Mouse (Mus musculus) hindbrain, embryonic 13.5 days (tissue): ENCODE results near the gene Cdh12. TPM values are rescaled to one million over a fixed set of nuclear protein-coding genes. Genes with fewer than 3 reads are reported as not detected.
"Not testable (repeated sequence)": the region's sequence is repeated elsewhere in the genome, so short reads cannot be mapped to it uniquely, and the experiment has no call there.

Experiments
- ATAC-seq: fragments of 200-750 bp; cut with Nextera tagmentation; 2 replicates; pipeline ENCODE4 v1.8.0; 2017; ENCODE audit warnings: moderate TSS enrichment; ENCODE audit not compliant: low FRiP score
- H3K27ac ChIP-seq: fragments of 300-500 bp; sonication (generic); 2 replicates; pipeline ENCODE4 v1.5.1; 2015; ENCODE audit warnings: inconsistent platforms, mild to moderate bottlenecking, moderate library complexity
- H3K27me3 ChIP-seq: fragments of 300-500 bp; sonication (generic); 2 replicates; pipeline ENCODE4 v1.6.1; 2015; ENCODE audit warnings: mild to moderate bottlenecking, inconsistent platforms
- H3K36me3 ChIP-seq: fragments of 300-500 bp; sonication (generic); 2 replicates; pipeline ENCODE4 v1.6.1; 2015; ENCODE audit warnings: mild to moderate bottlenecking, inconsistent platforms
- H3K4me1 ChIP-seq: fragments of 300-500 bp; sonication (generic); replicated peaks from 2 replicates; pipeline ENCODE4 v1.6.1; 2015; ENCODE audit warnings: inconsistent platforms
- H3K4me2 ChIP-seq: fragments of 300-500 bp; sonication (generic); 2 replicates; pipeline ENCODE4 v1.6.1; 2015; ENCODE audit warnings: inconsistent platforms, mild to moderate bottlenecking, moderate library complexity
- H3K4me3 ChIP-seq: fragments of 300-500 bp; sonication (generic); 2 replicates; pipeline ENCODE4 v1.5.1; 2015; ENCODE audit warnings: mild to moderate bottlenecking, inconsistent platforms
- H3K9ac ChIP-seq: fragments of 300-500 bp; sonication (generic); 2 replicates; pipeline ENCODE4 v1.6.1; 2015; ENCODE audit warnings: mild to moderate bottlenecking, inconsistent platforms
- H3K9me3 ChIP-seq: fragments of 300-500 bp; sonication (generic); 2 replicates; pipeline ENCODE4 v1.6.1; 2016; ENCODE audit warnings: inconsistent platforms
- WGBS: fragments of 180-500 bp; shearing (Covaris S2); methylation state at CpG from one replicate; pipeline ENCODE4 v1.1.7; 2015; 5-methylcytosine and 5-hydroxymethylcytosine counted together
- polyA plus RNA-seq: library from polyadenylated mRNA; unstranded; fragments of >200 nt; fragmentation: Nextera tagmentation; extraction: Ambion mirVana; gene quantifications from 2 replicates; pipeline ENCODE4 v1.2.1, GENCODE M21; 2015

Gene Cdh12
- 4.6 and 4.9 TPM in 2 replicates for polyA plus RNA-seq

DNA sequence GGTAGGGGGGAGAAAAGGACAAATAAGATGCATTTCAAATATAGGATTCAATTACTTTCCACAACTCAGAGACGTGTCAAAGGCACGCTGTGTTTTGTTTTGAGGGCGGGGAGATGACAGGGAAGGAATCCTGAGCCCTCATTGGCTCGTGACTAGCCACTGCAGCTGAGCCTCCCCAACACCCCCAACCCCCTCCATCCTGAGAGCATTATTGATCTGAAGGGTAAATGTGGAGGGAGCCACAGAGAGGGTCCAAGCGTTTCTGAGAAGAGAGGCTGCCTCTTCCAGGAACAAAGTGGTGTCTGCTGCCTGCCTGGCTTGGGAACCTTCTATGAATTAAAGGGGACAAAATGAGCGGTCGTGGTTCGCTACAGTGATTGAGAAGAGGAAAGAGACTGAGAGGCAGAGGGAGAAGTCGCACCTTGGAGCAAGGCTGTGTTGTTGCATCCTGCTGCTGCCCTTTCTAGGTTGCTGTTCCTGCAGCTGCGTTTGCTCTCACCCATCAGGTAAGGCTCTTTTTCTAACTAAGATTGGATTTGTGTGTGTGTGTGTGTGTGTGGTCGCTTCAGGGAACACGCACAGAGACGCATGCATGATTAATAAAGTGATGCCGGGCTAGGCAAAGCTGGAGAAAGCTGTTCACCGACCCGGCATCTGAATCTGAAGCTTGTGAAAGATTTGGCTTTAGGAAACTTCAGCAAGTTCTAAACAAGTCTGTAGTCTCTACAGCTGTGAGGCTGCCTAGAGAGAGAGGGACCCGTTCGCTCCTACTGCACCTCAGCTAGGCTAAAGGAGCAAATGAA, at the start of gene Cdh12:
Gene Cdh12 (plus strand): TSS at position 405 of the 803 bp plus-strand sequence.
- Histone ChIP-seq H3K9me3 (no peaks in the 10 kb centered on the region), H3K4me1 (peaks cover 9% of the 10 kb centered on the region; the same call in 1 of the 2 replicates), H3K36me3 (no peaks in the 10 kb centered on the region), H3K27ac (peak within 1 kb of the TSS; percentile 46), H3K4me2 (peak within 1 kb of the TSS; percentile 71), H3K27me3 (no peaks in the 10 kb centered on the region), H3K4me3 (peak within 1 kb of the TSS; percentile 52), H3K9ac (peak within 1 kb of the TSS; percentile 67)
- 6% methylated on average over 18 of the region's 18 CpGs for WGBS
- peak; percentile 96 for ATAC-seq

- Histone ChIP-seq H3K4me3 (no peak overlapping the region), H3K27ac (no peak overlapping the region), H3K4me2 (no peak overlapping the region), H3K4me1 (no peaks in the 10 kb centered on the region), H3K36me3 (no peaks in the 10 kb centered on the region), H3K9me3 (no peaks in the 10 kb centered on the region), H3K27me3 (no peaks in the 10 kb centered on the region), H3K9ac (no peak overlapping the region)
- ATAC-seq, result no peak
- 51% methylated on average over 3 of the region's 3 CpGs for WGBS
These were observed 45.5 kb upstream of the Cdh12 start for GRCm38 (mm10) chr15:20403596-20403995.

- Histone ChIP-seq H3K9ac (no peak overlapping the region), H3K27me3 (no peaks in the 10 kb centered on the region), H3K27ac (no peak overlapping the region), H3K9me3 (no peaks in the 10 kb centered on the region), H3K4me1 (no peaks in the 10 kb centered on the region), H3K36me3 (no peaks in the 10 kb centered on the region), H3K4me3 (no peak overlapping the region), H3K4me2 (no peak overlapping the region)
- whole genome bisulfite sequencing, result 100% methylated on average over 1 of the region's 1 CpGs
- no peak for ATAC-seq
These were observed 35.7 kb upstream of the Cdh12 start for GRCm38 (mm10) chr15:20413397-20413796.

DNA sequence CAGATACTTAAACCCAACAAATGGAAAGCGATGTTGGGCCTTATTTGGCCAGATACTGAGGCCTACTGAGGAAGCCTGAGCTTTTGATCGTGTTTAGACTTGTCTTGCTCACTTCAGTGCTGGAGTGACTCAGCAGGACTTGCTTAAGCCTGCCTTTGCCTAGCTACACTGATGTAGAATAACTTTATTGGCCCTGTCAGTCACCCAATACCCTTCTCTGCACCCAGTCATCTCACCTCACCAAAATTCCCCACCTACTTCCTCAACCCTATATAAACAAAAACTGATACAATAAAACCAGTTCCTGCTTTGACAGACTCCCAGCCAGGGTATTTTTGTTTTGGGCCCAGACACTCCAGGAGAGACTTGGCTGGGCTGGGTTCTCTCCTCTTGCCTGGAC, 12.7 kb upstream of the Cdh12 start:
- no peak overlapping the region for H3K9ac ChIP-seq
- WGBS, result 69% methylated on average over 2 of the region's 2 CpGs

DNA sequence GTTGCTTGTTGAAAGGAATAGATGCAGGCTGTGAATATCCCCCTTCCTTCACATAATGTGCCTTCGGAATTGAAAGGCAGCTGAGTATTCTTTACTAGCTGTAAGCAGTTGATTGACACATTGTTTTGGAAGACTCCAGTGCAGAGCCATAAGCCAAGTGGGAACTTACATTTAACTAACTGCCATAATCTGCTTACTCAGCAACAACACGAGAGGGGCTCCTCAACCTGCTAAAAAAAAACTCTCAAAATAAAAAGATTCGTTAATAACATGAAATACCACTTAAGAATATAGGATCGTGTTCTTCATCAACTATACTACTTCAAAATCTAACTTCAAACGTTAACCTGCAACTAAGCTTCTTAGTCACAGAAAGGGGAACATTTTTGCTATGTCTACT, 1.5 kb downstream of the Cdh12 start:
- no peak overlapping the region for H3K27ac ChIP-seq
- H3K36me3 ChIP-seq, result no peaks in the 10 kb centered on the region
- peaks cover 9% of the 10 kb centered on the region; the same call in 1 of the 2 replicates for H3K4me1 ChIP-seq
- WGBS, result 72% methylated on average over 5 of the region's 5 CpGs
- no peaks in the 10 kb centered on the region for H3K9me3 ChIP-seq
- no peaks in the 10 kb centered on the region for H3K27me3 ChIP-seq
- no peak for ATAC-seq
- no peak overlapping the region for H3K9ac ChIP-seq
- peak overlapping the region; percentile 25 for H3K4me2 ChIP-seq
- peak overlapping the region; percentile 21 for H3K4me3 ChIP-seq

More for the DNA sequence above, 12.7 kb upstream of the Cdh12 start:
- ATAC-seq, result no peak
- Histone ChIP-seq H3K36me3 (no peaks in the 10 kb centered on the region), H3K27ac (no peak overlapping the region), H3K4me3 (no peak overlapping the region), H3K9me3 (no peaks in the 10 kb centered on the region), H3K4me1 (no peaks in the 10 kb centered on the region), H3K27me3 (no peaks in the 10 kb centered on the region), H3K4me2 (no peak overlapping the region)

DNA sequence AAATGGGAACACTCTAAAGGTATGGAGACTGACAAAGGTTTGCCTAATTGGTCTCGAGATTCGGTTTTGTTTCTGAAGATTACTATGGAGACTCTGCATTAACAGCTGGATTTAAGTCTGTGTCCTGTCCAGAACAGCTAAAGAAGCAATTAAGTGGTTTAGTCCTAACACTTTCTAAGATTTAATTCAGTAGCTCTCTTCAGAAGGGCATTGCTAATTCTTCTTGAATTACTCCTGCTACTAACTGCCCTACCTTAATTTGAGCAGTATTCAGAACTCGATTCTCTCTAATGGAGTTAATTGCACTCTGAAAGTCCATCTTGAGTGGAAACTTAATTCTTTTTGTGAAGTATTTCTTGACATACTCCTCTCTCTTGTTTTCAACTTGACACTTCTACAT, 9.4 kb downstream of the Cdh12 start:
- H3K4me3 ChIP-seq, result no peak overlapping the region
- no peak overlapping the region for H3K4me2 ChIP-seq
- no peak overlapping the region for H3K27ac ChIP-seq
- H3K9ac ChIP-seq, result no peak overlapping the region
- no peaks in the 10 kb centered on the region for H3K27me3 ChIP-seq
- H3K9me3 ChIP-seq, result no peaks in the 10 kb centered on the region
- H3K4me1 ChIP-seq, result no peaks in the 10 kb centered on the region
- ATAC-seq, result no peak
- H3K36me3 ChIP-seq, result no peaks in the 10 kb centered on the region
- WGBS, result 86% methylated on average over 3 of the region's 3 CpGs

GRCm38 (mm10) chr15:20462500-20462899, 13.4 kb downstream of the Cdh12 start:
- Histone ChIP-seq H3K4me1 (no peaks in the 10 kb centered on the region), H3K9ac (no peak overlapping the region), H3K4me2 (no peak overlapping the region), H3K27me3 (no peaks in the 10 kb centered on the region), H3K27ac (no peak overlapping the region), H3K36me3 (no peaks in the 10 kb centered on the region), H3K9me3 (no peaks in the 10 kb centered on the region), H3K4me3 (no peak overlapping the region)
- no peak for ATAC-seq
- 90% methylated on average over 3 of the region's 3 CpGs for WGBS

GRCm38 (mm10) chr15:20463601-20464000, 14.5 kb downstream of the Cdh12 start:
- WGBS, result 81% methylated on average over 1 of the region's 1 CpGs
- no peak overlapping the region for H3K4me2 ChIP-seq
- no peaks in the 10 kb centered on the region for H3K4me1 ChIP-seq
- no peak for ATAC-seq
- H3K9me3 ChIP-seq, result no peaks in the 10 kb centered on the region
- H3K4me3 ChIP-seq, result no peak overlapping the region
- H3K9ac ChIP-seq, result no peak overlapping the region
- no peaks in the 10 kb centered on the region for H3K36me3 ChIP-seq
- H3K27ac ChIP-seq, result no peak overlapping the region
- H3K27me3 ChIP-seq, result no peaks in the 10 kb centered on the region

GRCm38 (mm10) chr15:20550979-20551378, 101.9 kb downstream of the Cdh12 start:
- H3K4me2 ChIP-seq, result no peak overlapping the region
- no peak for ATAC-seq
- no peaks in the 10 kb centered on the region for H3K27me3 ChIP-seq
- no peaks in the 10 kb centered on the region for H3K4me1 ChIP-seq
- no peaks in the 10 kb centered on the region for H3K36me3 ChIP-seq
- WGBS, result 94% methylated on average over 4 of the region's 4 CpGs
- no peak overlapping the region for H3K9ac ChIP-seq
- no peak overlapping the region for H3K27ac ChIP-seq
- no peaks in the 10 kb centered on the region for H3K9me3 ChIP-seq
- H3K4me3 ChIP-seq, result no peak overlapping the region

GRCm38 (mm10) chr15:20571012-20571411, 121.9 kb downstream of the Cdh12 start:
- Histone ChIP-seq H3K27me3 (no peaks in the 10 kb centered on the region), H3K4me1 (no peaks in the 10 kb centered on the region), H3K36me3 (no peaks in the 10 kb centered on the region), H3K27ac (no peak overlapping the region), H3K9me3 (no peaks in the 10 kb centered on the region), H3K4me3 (no peak overlapping the region), H3K4me2 (no peak overlapping the region), H3K9ac (no peak overlapping the region)
- 69% methylated on average over 4 of the region's 4 CpGs for WGBS
- ATAC-seq, result peak; percentile 72; the same call in 1 of the 2 replicates

- H3K4me3 ChIP-seq, result no peak overlapping the region
- no peak overlapping the region for H3K9ac ChIP-seq
- ATAC-seq, result no peak
- no peaks in the 10 kb centered on the region for H3K36me3 ChIP-seq
- H3K4me1 ChIP-seq, result no peaks in the 10 kb centered on the region
- H3K27ac ChIP-seq, result no peak overlapping the region
- no peaks in the 10 kb centered on the region for H3K27me3 ChIP-seq
- no peaks in the 10 kb centered on the region for H3K9me3 ChIP-seq
- no peak overlapping the region for H3K4me2 ChIP-seq
- 70% methylated on average over 5 of the region's 5 CpGs for WGBS
These were observed 133.6 kb downstream of the Cdh12 start for GRCm38 (mm10) chr15:20582567-20583075.

GRCm38 (mm10) chr15:20591599-20591998, 142.5 kb downstream of the Cdh12 start:
- Histone ChIP-seq H3K4me2 (no peak overlapping the region), H3K27me3 (no peaks in the 10 kb centered on the region), H3K27ac (no peak overlapping the region), H3K36me3 (no peaks in the 10 kb centered on the region), H3K9me3 (no peaks in the 10 kb centered on the region), H3K4me3 (no peak overlapping the region), H3K9ac (no peak overlapping the region), H3K4me1 (no peaks in the 10 kb centered on the region)
- no peak for ATAC-seq
- WGBS, result 72% methylated on average over 5 of the region's 5 CpGs

DNA sequence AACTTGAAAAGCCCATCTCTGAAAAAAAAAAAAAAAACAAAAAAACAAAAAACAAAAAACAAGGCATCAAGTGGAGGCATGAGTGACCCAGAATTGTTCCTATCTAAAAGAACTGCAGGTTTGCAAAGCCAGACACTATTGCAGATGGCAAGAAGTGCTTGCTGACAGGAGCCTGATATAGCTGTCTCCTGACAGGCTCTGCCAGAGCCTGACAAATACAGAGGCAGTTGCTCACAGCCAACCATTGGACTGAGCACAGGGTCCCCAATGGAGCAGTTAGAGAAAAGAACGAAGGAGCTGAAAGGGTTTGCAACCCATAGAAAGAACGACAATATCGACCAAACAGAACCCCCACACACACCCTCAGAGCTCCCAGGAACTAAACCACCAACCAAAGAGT, 156.7 kb downstream of the Cdh12 start:
- WGBS, result 89% methylated on average over 3 of the region's 3 CpGs
- H3K36me3 ChIP-seq, ATAC-seq: not testable (repeated sequence)

More for the DNA sequence above, 156.7 kb downstream of the Cdh12 start:
- not testable (repeated sequence) for H3K4me1 ChIP-seq, H3K27ac ChIP-seq, H3K4me2 ChIP-seq, H3K27me3 ChIP-seq, H3K4me3 ChIP-seq, H3K9me3 ChIP-seq, H3K9ac ChIP-seq
